Mouse (Mus musculus): ENCODE data around the gene Tlr7.

- no peak for TF ChIP-seq CTCF (IDR thresholded peaks at IDR 0.05)
- no peak for TF ChIP-seq EP300 (IDR thresholded peaks at IDR 0.05)
These were observed 14.6 kb downstream of the Tlr7 start for GRCm38 (mm10) chrX:167315766-167316165.
